Mouse (Mus musculus) hindbrain, embryonic 12.5 days (tissue): ENCODE results near the gene Ippk. TPM values are rescaled to one million over a fixed set of nuclear protein-coding genes. Genes with fewer than 3 reads are reported as not detected.

ENCODE experiments used
- ATAC-seq: fragments of 200-750 bp; cut with Nextera tagmentation; 2 replicates; pipeline ENCODE4 v1.8.0; 2017; ENCODE audit warnings: moderate TSS enrichment; ENCODE audit not compliant: low FRiP score
- H3K27ac ChIP-seq: fragments of 300-500 bp; sonication (generic); 2 replicates; pipeline ENCODE4 v1.5.1; 2016; ENCODE audit warnings: mild to moderate bottlenecking
- H3K27me3 ChIP-seq: fragments of 300-500 bp; sonication (generic); 2 replicates; pipeline ENCODE4 v1.6.1; 2016; ENCODE audit warnings: mild to moderate bottlenecking
- H3K36me3 ChIP-seq: fragments of 300-500 bp; sonication (generic); 2 replicates; pipeline ENCODE4 v1.6.1; 2016; ENCODE audit warnings: mild to moderate bottlenecking
- H3K4me1 ChIP-seq: fragments of 300-500 bp; sonication (generic); 2 replicates; pipeline ENCODE4 v1.6.1; 2016
- H3K4me2 ChIP-seq: fragments of 300-500 bp; sonication (generic); replicated peaks from 2 replicates; pipeline ENCODE4 v1.6.1; 2016; ENCODE audit warnings: mild to moderate bottlenecking
- H3K4me3 ChIP-seq: fragments of 300-500 bp; sonication (generic); 2 replicates; pipeline ENCODE4 v1.5.1; 2016; ENCODE audit warnings: mild to moderate bottlenecking
- H3K9ac ChIP-seq: fragments of 300-500 bp; sonication (generic); 2 replicates; pipeline ENCODE4 v1.6.1; 2016; ENCODE audit warnings: mild to moderate bottlenecking, moderate library complexity
- H3K9me3 ChIP-seq: fragments of 300-500 bp; sonication (generic); replicated peaks from 2 replicates; pipeline ENCODE4 v1.6.1; 2016; ENCODE audit warnings: mild to moderate bottlenecking
- WGBS: fragments of 180-500 bp; shearing (Covaris S2); methylation state at CpG from one replicate; pipeline ENCODE4 v1.1.7; 2016; 5-methylcytosine and 5-hydroxymethylcytosine counted together
- polyA plus RNA-seq: library from polyadenylated mRNA; unstranded; fragments of >200 nt; fragmentation: Nextera tagmentation; extraction: Ambion mirVana; gene quantifications from 2 replicates; pipeline ENCODE4 v1.2.1, GENCODE M21; 2016

Gene Ippk
- polyA plus RNA-seq, 1 experiment from 2014 or later: 16.5 TPM

DNA sequence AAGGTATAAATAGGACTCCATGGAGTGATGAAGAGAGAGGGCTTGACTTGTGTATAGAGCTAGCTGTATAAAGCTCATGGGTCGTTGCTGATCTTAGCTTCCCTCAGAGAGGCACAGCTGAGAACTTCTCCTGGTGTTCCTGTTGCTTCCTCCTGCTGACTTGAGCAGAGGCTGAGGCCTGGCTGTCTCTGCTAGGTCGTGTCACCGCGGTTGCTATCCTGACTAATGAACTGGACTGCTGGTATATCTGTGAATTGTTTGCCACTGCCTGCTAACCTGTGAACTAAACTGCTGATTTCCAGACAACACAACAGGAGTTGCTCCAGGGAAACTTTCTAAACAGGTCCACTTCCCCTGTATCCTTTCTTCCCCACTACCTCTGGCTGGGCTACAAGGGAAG is 49.3 kb downstream of the Ippk start:
- Histone ChIP-seq H3K27ac (no peak overlapping the region), H3K4me3 (no peak overlapping the region), H3K27me3 (no peaks in the 10 kb centered on the region), H3K4me2 (no peak overlapping the region), H3K9ac (no peak overlapping the region), H3K36me3 (peaks cover 5% of the 10 kb centered on the region), H3K9me3 (no peaks in the 10 kb centered on the region), H3K4me1 (peaks cover 3% of the 10 kb centered on the region; the same call in 1 of the 2 replicates)
- no peak for ATAC-seq
- 86% methylated on average over 4 of the region's 4 CpGs for WGBS

DNA sequence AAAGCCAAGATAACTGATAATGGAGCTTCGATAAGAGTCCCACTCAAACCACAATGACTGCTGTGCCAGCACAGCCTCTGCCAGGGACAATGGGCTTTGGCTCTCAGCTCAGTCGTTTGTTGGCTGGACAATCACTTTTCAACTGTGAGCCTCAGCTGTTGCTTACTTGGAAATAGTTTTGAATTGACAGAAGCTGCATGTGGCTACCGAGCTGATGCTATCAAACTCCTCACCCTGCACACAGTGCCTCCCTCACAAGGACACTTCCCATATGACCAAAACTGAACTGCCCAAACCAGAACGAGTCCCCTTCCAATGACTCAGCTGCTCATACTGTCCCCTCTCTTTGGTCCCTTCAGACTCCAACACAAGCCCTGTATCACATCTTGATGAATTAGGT is 49.8 kb downstream of the Ippk start:
- ATAC-seq: no peak
- H3K4me1 ChIP-seq: peaks cover 3% of the 10 kb centered on the region; the same call in 1 of the 2 replicates
- H3K4me3 ChIP-seq: no peak overlapping the region
- H3K4me2 ChIP-seq: no peak overlapping the region
- no peaks in the 10 kb centered on the region for H3K27me3 ChIP-seq
- 85% methylated on average over 4 of the region's 4 CpGs for WGBS
- H3K27ac ChIP-seq: no peak overlapping the region
- H3K9ac ChIP-seq: no peak overlapping the region
- H3K36me3 ChIP-seq: 0 out of 2 replicates have a peak, but pooled peaks cover under 1% of the 10 kb centered on the region
- H3K9me3 ChIP-seq: no peaks in the 10 kb centered on the region

DNA sequence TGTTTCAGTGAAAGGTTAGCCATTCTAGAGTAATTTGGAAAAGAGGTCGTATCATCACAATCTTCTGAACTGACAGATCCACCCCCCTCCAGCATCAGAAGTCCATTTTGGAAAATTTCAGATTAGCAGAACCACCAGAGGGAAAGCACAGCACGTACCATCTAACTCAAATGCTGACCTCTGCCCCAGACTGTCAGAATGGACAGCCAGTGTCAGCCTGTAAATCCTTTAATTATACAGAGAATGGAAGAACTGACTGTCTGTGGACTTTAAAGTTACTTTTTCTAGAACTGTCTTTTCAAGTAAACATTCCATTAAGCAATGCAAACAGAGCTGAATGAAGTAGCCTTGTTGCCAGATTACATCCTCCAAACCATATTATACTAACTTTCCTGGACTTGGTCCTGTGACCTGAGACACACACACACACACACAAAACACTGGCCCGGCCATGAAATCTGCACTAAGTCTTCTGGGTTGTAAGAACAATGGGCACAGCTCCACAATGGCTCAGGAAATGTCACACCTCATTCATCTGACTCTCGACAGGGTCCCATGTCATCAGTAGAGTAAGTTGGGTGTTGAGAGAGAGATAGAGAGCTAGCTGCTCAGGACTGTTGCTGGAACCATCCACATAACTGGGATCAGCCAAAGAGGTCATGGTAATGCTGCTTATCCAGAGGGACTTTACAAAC is 51.1 kb downstream of the Ippk start:
- WGBS: 61% methylated on average over 4 of the region's 4 CpGs
- H3K4me2 ChIP-seq: no peak overlapping the region
- no peaks in the 10 kb centered on the region for H3K36me3 ChIP-seq
- no peak overlapping the region for H3K9ac ChIP-seq
- H3K9me3 ChIP-seq: no peaks in the 10 kb centered on the region
- H3K4me3 ChIP-seq: no peak overlapping the region
- no peak overlapping the region for H3K27ac ChIP-seq
- H3K4me1 ChIP-seq: peaks cover 3% of the 10 kb centered on the region; the same call in 1 of the 2 replicates
- no peaks in the 10 kb centered on the region for H3K27me3 ChIP-seq
- ATAC-seq: no peak

DNA sequence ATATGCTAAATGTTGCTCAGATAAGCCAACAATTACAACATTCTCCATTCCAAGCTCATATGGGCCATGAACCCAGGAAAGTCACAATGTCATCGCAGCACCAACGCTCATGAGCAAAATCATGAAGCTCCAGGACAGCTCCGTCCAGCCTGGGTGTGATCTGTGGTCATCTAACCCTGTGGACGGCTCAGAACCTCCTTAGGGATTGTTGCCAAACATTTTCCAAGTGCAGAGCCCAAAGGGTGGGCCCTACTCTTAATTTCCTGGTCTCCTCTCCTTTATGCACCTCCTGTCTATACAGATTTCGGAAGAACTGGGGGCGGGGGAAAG is 51.6 kb downstream of the Ippk start:
- no peak overlapping the region for H3K9ac ChIP-seq
- WGBS: 96% methylated on average over 6 of the region's 6 CpGs
- no peak overlapping the region for H3K4me2 ChIP-seq
- H3K9me3 ChIP-seq: no peaks in the 10 kb centered on the region
- H3K36me3 ChIP-seq: no peaks in the 10 kb centered on the region
- H3K4me3 ChIP-seq: no peak overlapping the region
- H3K27ac ChIP-seq: no peak overlapping the region
- H3K4me1 ChIP-seq: peaks cover under 1% of the 10 kb centered on the region; the same call in 1 of the 2 replicates
- no peak for ATAC-seq
- H3K27me3 ChIP-seq: no peaks in the 10 kb centered on the region

DNA sequence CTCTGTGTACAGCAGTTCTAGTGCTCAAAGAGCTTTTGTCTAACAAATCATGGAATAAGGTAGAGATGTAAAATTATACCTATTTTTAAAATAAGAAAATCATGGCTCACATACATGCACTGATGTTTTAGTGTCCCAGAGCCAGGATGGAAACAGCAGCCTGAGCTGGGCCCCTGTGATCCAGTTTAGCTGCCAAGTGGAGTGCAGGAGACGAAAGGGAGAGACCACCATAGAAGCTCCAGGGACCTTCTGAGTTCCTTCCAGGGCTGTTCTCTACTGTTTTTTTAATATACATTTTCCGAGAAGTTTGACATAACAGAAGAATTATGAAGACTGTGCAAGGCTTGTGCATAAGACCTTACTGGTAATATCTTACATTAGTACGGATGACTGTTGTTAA is 56.8 kb downstream of the Ippk start:
- no peaks in the 10 kb centered on the region for H3K27me3 ChIP-seq
- H3K4me3 ChIP-seq: no peak overlapping the region
- H3K36me3 ChIP-seq: no peaks in the 10 kb centered on the region
- 86% methylated on average over 3 of the region's 3 CpGs for WGBS
- H3K27ac ChIP-seq: no peak overlapping the region
- H3K4me2 ChIP-seq: no peak overlapping the region
- ATAC-seq: no peak
- H3K9ac ChIP-seq: no peak overlapping the region
- no peaks in the 10 kb centered on the region for H3K9me3 ChIP-seq
- H3K4me1 ChIP-seq: no peaks in the 10 kb centered on the region

DNA sequence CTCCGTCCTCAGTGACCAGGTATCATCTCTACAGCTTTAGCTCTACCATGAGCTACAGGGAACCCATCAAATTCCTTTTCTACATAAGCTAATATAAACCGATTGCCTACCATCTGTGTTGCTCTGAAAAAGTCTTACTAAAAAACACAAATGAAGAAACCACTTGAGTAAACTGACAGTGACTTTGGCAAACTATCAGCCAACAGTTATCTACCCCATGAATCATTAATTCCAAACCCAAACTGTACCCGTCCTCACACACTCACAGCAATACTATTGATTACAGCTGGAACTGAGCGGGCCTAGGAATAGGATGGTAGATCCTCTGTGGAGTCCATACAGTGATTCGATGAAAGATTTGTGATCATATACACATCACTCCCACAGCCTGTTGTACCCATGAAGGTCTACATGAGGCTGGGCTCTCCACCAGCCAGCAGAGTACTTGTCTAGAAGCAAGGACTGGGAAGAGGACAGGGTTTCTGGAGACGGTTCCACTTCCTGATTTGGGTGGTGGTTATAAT is 57.9 kb downstream of the Ippk start:
- Histone ChIP-seq H3K4me2 (no peak overlapping the region), H3K36me3 (no peaks in the 10 kb centered on the region), H3K27ac (no peak overlapping the region), H3K27me3 (no peaks in the 10 kb centered on the region), H3K9me3 (no peaks in the 10 kb centered on the region), H3K9ac (no peak overlapping the region), H3K4me1 (no peaks in the 10 kb centered on the region), H3K4me3 (no peak overlapping the region)
- WGBS: 91% methylated on average over 6 of the region's 6 CpGs
- no peak for ATAC-seq

DNA sequence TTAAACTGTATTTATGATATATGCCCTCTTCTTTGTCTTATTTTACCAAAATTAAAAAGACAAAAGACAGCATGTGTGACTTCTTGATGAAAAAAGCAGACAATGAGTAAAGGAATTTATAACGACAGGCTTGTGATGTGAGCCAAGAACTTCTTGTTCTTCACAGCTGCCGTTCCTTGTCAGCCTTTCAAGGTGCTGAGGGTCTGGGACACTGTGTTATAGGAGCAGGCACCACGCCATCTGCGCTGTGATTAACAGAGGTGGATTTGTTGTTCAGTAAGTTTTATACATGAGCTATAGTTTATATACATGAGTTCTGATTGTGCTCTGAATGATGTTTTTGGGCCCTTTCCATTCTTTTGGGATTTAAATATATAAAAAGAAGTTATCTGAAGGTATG is 58.4 kb downstream of the Ippk start:
- ATAC-seq: no peak
- H3K27ac ChIP-seq: no peak overlapping the region
- WGBS: 90% methylated on average over 4 of the region's 4 CpGs
- no peak overlapping the region for H3K4me3 ChIP-seq
- H3K4me1 ChIP-seq: no peaks in the 10 kb centered on the region
- no peak overlapping the region for H3K9ac ChIP-seq
- no peaks in the 10 kb centered on the region for H3K9me3 ChIP-seq
- no peaks in the 10 kb centered on the region for H3K27me3 ChIP-seq
- H3K4me2 ChIP-seq: no peak overlapping the region
- H3K36me3 ChIP-seq: no peaks in the 10 kb centered on the region

DNA sequence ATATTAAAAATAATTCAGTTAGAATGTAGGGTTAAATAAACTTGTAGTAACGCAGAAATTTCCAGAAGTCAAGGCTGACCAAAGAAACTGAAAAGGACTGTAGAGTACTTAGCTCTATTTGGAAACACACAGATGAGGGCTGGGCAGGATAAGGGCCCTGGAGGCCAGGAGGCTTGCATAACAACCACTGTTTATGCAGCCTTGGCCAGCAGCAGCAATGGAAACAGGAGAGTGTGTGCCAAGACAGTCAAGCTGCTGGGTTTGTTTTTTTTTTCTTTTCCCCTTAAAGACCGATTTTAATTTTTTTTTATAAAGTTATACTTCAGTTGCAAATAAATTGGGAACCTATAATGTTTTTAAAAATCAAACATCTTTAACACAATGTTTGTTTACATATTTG is 59.0 kb downstream of the Ippk start:
- H3K9ac ChIP-seq: no peak overlapping the region
- 70% methylated on average over 2 of the region's 2 CpGs for WGBS
- no peak overlapping the region for H3K27ac ChIP-seq
- no peaks in the 10 kb centered on the region for H3K9me3 ChIP-seq
- no peaks in the 10 kb centered on the region for H3K27me3 ChIP-seq
- no peak overlapping the region for H3K4me3 ChIP-seq
- no peak for ATAC-seq
- H3K36me3 ChIP-seq: no peaks in the 10 kb centered on the region
- H3K4me2 ChIP-seq: no peak overlapping the region
- H3K4me1 ChIP-seq: no peaks in the 10 kb centered on the region

DNA sequence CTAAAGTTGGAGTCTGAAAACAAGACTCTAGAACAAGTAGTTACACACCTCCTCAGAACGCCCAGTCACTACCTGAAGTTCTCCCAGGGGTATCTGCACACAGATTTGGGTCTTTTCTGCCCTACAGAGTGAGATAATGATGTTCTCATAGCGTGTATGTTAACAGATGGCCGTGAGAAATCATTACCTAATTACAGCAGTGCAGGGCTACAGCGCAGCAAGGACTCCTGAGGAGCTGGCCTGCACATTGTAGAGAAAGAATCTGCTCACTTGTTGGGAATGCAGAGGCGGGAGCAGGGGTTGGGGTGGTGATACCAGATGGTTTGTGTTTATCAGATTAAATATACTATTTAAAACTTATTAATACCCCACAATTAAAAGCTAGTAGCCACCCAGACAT is 59.5 kb downstream of the Ippk start:
- no peaks in the 10 kb centered on the region for H3K36me3 ChIP-seq
- no peak overlapping the region for H3K4me3 ChIP-seq
- H3K9me3 ChIP-seq: no peaks in the 10 kb centered on the region
- no peaks in the 10 kb centered on the region for H3K4me1 ChIP-seq
- no peak overlapping the region for H3K4me2 ChIP-seq
- 67% methylated on average over 5 of the region's 5 CpGs for WGBS
- no peak overlapping the region for H3K27ac ChIP-seq
- ATAC-seq: no peak
- no peaks in the 10 kb centered on the region for H3K27me3 ChIP-seq
- H3K9ac ChIP-seq: no peak overlapping the region

DNA sequence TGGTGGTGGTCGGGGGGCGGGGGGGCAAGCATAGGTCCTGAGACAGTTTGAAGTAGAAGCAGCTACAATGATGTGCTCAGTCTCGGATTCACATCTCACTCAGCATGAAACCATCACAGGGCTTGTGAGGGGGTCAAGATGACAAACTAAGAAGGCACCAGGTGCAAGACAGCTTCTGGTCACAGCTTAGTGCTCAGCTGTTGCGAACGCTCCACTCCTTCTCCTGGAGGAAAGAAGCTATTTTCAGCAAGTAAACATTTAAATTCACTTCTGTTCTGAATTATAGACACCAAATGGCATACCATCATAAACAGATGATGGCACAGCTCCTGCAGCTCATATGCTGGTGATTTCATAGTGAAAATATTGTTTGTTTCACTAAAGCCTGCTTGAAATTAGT is 64.3 kb downstream of the Ippk start:
- H3K4me1 ChIP-seq: no peaks in the 10 kb centered on the region
- no peak overlapping the region for H3K4me3 ChIP-seq
- ATAC-seq: no peak
- H3K9me3 ChIP-seq: no peaks in the 10 kb centered on the region
- H3K27me3 ChIP-seq: no peaks in the 10 kb centered on the region
- H3K27ac ChIP-seq: no peak overlapping the region
- no peak overlapping the region for H3K9ac ChIP-seq
- 83% methylated on average over 5 of the region's 5 CpGs for WGBS
- no peaks in the 10 kb centered on the region for H3K36me3 ChIP-seq
- H3K4me2 ChIP-seq: no peak overlapping the region

DNA sequence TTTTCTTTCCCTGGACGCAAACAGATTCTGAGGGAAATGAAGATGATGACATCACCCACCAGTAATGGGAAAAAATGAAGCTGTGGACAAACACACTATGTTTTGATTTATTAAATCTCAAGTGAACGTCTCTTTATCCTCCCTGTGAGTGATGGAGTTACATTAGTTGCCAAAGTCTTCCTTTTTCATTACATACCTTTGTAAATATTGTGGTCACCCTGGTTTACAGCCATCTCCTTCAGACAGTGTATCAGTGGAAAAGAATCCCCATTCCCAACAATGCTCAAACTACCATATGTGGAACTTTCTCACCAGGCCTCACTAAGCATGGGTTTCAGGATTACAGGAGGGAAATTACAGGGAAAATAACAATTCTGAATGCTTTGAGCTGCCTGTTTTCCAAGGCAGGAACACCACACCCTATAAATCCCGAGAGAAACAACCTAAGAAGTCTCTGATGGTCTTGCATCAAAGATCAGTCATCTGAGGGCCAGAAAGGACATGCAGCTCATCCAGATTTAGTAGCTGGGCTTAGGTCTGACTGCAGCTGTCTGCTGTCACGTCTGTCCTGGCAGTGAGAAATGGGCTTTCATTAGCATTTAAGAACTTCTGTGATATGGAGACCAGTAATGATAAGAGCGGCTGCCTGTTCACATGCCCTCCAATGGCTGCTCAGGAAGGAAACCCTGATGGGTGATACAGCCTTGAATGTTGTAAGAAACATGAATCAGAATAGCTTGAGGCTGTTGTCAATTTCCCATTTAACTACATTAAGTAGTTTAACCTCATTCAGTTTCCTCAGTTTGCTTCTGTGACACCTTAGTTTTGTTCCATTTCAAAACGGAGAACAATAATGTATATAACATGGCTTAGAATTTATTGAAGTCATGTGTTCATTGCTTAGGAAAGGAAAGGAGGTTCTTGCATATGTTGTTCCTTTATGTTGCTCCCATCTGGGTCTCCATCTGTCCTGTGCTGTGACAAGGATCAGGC is 71.6 kb downstream of the Ippk start, which contains the start of gene Tes3-ps:
TSS of gene Tes3-ps (plus strand) at position 943 of the 993 bp plus-strand sequence.
- 84% methylated on average over 6 of the region's 6 CpGs for WGBS
- H3K9me3 ChIP-seq: no peaks in the 10 kb centered on the region
- no peak within 1 kb of the TSS for H3K9ac ChIP-seq
- H3K36me3 ChIP-seq: no peaks in the 10 kb centered on the region
- H3K27ac ChIP-seq: no peak within 1 kb of the TSS
- H3K4me3 ChIP-seq: no peak within 1 kb of the TSS
- H3K4me1 ChIP-seq: no peaks in the 10 kb centered on the region
- H3K4me2 ChIP-seq: no peak within 1 kb of the TSS
- no peak for ATAC-seq
- H3K27me3 ChIP-seq: no peaks in the 10 kb centered on the region

DNA sequence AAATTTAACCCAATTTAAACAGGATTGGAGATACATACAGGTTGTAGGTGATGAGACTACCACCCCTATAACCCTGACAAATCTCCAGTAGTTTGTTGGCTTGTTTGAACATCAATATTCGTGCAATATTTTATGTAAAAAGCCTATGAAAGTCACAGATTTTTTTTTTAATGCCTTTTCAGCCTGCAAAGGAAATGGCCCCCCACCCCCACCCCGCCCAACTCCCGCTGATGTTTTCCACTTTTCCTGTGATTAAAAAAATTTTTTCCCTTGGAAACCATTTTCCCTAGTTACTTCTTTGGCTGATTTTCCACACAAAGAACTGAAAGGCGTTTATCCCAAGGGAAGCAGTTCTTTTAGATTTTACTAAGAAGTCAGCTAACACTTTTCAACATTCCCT is 83.5 kb downstream of the Ippk start, which contains the start of gene Ecm2:
TSS of gene Ecm2 (plus strand) at position 301 of the 400 bp plus-strand sequence.
- no peak for ATAC-seq
- no peak within 1 kb of the TSS for H3K27ac ChIP-seq
- H3K27me3 ChIP-seq: no peaks in the 10 kb centered on the region
- H3K36me3 ChIP-seq: no peaks in the 10 kb centered on the region
- no peak within 1 kb of the TSS for H3K9ac ChIP-seq
- H3K4me2 ChIP-seq: no peak within 1 kb of the TSS
- no peaks in the 10 kb centered on the region for H3K4me1 ChIP-seq
- no peaks in the 10 kb centered on the region for H3K9me3 ChIP-seq
- WGBS: 46% methylated on average over 4 of the region's 4 CpGs
- H3K4me3 ChIP-seq: no peak within 1 kb of the TSS
